Mouse (Mus musculus): Measurements from ENCODE around the gene Atp6v0c.

- no peak for TF ChIP-seq CTCF (IDR thresholded peaks at IDR 0.05; ENCODE audit: extremely low read depth, insufficient read length, insufficient replicate concordance, low read depth, low read length)
- TF ChIP-seq POLR2A (IDR thresholded peaks at IDR 0.05; ENCODE audit: low read depth, low read length): no peak
Observed at GRCm38 (mm10) chr17:24167891-24168505, 1.5 kb downstream of the Atp6v0c start.
